Mouse (Mus musculus): ENCODE measurements at regions not wholly inside any gene's neighbourhood (a gene's known extent, or its start where the extent isn't known, plus 50 kb on each side); places are given as distances from the start of the nearest gene placed in this dataset.

DNA sequence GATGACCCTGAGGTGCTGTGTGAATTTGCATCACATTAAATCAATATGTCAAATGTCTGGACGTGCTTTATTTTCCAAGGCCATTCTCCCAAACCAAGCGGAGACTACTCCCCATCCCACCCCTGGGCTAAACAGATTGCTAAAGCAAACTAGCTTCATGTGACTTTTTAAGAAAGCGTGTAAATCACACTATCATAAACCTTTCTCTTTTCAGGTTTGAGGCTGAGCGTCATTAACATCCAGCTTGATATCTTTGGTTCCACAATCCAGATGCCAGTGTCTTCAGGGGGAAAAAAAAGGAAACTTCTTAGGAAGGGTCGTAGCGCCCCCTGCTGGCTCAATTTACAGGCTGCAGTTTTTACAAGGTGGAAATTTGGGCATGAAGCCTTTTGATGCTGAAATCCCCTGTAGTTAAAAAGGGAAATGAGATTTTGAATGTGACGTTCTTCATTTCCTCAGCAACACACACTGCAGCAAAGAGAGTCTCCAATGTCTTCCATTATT, 105.1 kb upstream of the Nt5e start:
- H3K4me1 ChIP-seq (ENCODE audit: control insufficient read depth, insufficient read depth, low read length), result peaks cover 7% of the 10 kb centered on the region; the same call in 1 of the 2 replicates
- H3K9ac ChIP-seq (ENCODE audit: low read length), result no peak overlapping the region
- DNase-seq (ENCODE audit: low spot score) (peak; percentile 91), ATAC-seq (ENCODE audit: insufficient number of reproducible peaks, low FRiP score, low TSS enrichment, low read depth) (peak; percentile 35; the same call in 1 of the 2 replicates)
- H3K4me2 ChIP-seq (ENCODE audit: low read depth, severe bottlenecking), result no peak overlapping the region
- no peaks in the 10 kb centered on the region for H3K9me3 ChIP-seq (ENCODE audit: control insufficient read depth, low read length)
- H3K27me3 ChIP-seq (ENCODE audit: control insufficient read depth, insufficient read depth, low read length), result no peaks in the 10 kb centered on the region
- H3K36me3 ChIP-seq (ENCODE audit: control insufficient read depth, insufficient read depth, low read length), result no peaks in the 10 kb centered on the region
- no peak overlapping the region for H3K27ac ChIP-seq (replicated peaks; ENCODE audit: low read depth, low read length)
- WGBS, result 4% methylated on average over 7 of the region's 7 CpGs
- no peak overlapping the region for H3K4me3 ChIP-seq (ENCODE audit: low read depth, low read length)

DNA sequence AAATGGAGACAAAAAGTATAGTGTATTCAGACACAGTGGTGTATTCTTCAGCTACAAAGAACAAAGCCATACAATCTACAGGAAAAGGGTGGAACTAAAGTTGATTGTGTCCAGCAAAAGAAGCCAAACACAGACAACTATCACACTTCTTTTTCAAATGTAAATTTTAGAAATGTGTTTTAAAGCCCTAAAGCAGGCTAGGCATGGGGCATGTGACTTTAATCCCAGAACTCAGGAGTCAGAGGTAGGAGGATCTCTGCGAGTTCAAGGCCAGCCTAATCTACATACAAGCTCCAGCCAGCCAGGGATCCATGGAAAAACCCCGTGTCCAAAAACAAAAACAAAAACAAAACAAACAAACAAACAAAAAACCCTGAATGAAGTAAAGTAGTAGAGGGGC, 89.9 kb upstream of the Nt5e start:
- H3K27me3 ChIP-seq (ENCODE audit: control insufficient read depth, insufficient read depth, low read length), result no peaks in the 10 kb centered on the region
- 72% methylated on average over 2 of the region's 2 CpGs for WGBS
- no peak overlapping the region for H3K27ac ChIP-seq (replicated peaks; ENCODE audit: low read depth, low read length)
- H3K9ac ChIP-seq (ENCODE audit: low read length), result no peak overlapping the region
- no peaks in the 10 kb centered on the region for H3K4me1 ChIP-seq (ENCODE audit: control insufficient read depth, insufficient read depth, low read length)
- no peaks in the 10 kb centered on the region for H3K36me3 ChIP-seq (ENCODE audit: control insufficient read depth, insufficient read depth, low read length)
- no peak overlapping the region for H3K4me3 ChIP-seq (ENCODE audit: low read depth, low read length)
- ATAC-seq (ENCODE audit: insufficient number of reproducible peaks, low FRiP score, low TSS enrichment, low read depth) (no peak), DNase-seq (ENCODE audit: low spot score) (no peak)
- no peak overlapping the region for H3K4me2 ChIP-seq (ENCODE audit: low read depth, severe bottlenecking)
- no peaks in the 10 kb centered on the region for H3K9me3 ChIP-seq (ENCODE audit: control insufficient read depth, low read length)

DNA sequence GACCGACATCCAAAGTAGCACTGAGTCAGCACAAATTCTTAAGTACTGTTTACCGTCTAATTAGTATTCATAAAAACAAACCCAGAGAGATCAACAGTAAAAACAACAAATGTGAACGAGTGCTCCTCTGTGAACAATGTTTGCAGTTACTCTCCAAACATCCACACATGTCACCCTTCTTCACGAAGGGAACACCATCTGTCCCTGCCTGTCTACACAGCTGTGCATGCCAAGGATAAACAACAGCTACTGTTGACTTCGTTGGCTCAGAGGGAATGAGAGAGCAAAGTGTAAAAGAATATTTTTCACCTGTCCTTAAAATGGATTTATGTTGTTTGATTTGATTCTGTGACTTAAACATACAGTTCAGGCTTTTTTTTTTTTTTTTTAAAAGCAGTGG, 88.7 kb upstream of the Nt5e start:
- Histone ChIP-seq H3K4me1 (ENCODE audit: control insufficient read depth, insufficient read depth, low read length) (no peaks in the 10 kb centered on the region), H3K27ac (replicated peaks; ENCODE audit: low read depth, low read length) (no peak overlapping the region)
- WGBS, result 77% methylated on average over 5 of the region's 5 CpGs

DNA sequence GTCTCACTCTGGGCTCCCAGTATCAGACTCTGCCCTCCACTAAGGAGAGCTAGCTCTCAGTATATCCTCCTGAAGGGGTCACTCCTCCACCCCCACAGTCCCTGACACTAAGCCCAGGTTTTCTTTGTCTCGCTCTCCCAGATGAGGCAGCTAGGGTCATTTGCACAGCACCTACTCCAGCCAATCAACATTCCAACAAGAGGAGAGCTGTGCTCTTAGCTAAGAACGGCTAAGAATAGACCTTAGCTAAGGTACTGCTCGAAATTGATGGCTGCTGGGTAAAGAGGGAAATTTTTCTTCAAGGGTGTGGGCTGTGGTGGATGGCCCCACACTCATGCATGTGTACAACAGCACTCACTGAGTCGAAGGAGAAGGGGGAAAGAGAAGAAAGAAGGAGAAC, 86.3 kb upstream of the Nt5e start:
- Histone ChIP-seq H3K27ac (replicated peaks; ENCODE audit: low read depth, low read length) (no peak overlapping the region), H3K4me2 (ENCODE audit: low read depth, severe bottlenecking) (peak overlapping the region; percentile 68; the same call in 1 of the 2 replicates), H3K9me3 (ENCODE audit: control insufficient read depth, low read length) (no peaks in the 10 kb centered on the region), H3K4me3 (ENCODE audit: low read depth, low read length) (no peak overlapping the region; the same call in 1 of the 2 replicates), H3K9ac (ENCODE audit: low read length) (peak overlapping the region; percentile 58), H3K4me1 (ENCODE audit: control insufficient read depth, insufficient read depth, low read length) (no peaks in the 10 kb centered on the region), H3K27me3 (ENCODE audit: control insufficient read depth, insufficient read depth, low read length) (no peaks in the 10 kb centered on the region), H3K36me3 (ENCODE audit: control insufficient read depth, insufficient read depth, low read length) (no peaks in the 10 kb centered on the region)
- ATAC-seq (ENCODE audit: insufficient number of reproducible peaks, low FRiP score, low TSS enrichment, low read depth) (0 out of 2 replicates have a peak, but pooled peaks have one; percentile 22), DNase-seq (ENCODE audit: low spot score) (no peak)
- 17% methylated on average over 4 of the region's 4 CpGs for WGBS

More for the DNA sequence above, 88.7 kb upstream of the Nt5e start:
- ATAC-seq (ENCODE audit: insufficient number of reproducible peaks, low FRiP score, low TSS enrichment, low read depth) (no peak), DNase-seq (ENCODE audit: low spot score) (no peak)
- H3K9me3 ChIP-seq (ENCODE audit: control insufficient read depth, low read length), result no peaks in the 10 kb centered on the region
- no peaks in the 10 kb centered on the region for H3K27me3 ChIP-seq (ENCODE audit: control insufficient read depth, insufficient read depth, low read length)
- H3K4me3 ChIP-seq (ENCODE audit: low read depth, low read length), result no peak overlapping the region
- H3K4me2 ChIP-seq (ENCODE audit: low read depth, severe bottlenecking), result no peak overlapping the region
- H3K36me3 ChIP-seq (ENCODE audit: control insufficient read depth, insufficient read depth, low read length), result no peaks in the 10 kb centered on the region
- H3K9ac ChIP-seq (ENCODE audit: low read length), result no peak overlapping the region

DNA sequence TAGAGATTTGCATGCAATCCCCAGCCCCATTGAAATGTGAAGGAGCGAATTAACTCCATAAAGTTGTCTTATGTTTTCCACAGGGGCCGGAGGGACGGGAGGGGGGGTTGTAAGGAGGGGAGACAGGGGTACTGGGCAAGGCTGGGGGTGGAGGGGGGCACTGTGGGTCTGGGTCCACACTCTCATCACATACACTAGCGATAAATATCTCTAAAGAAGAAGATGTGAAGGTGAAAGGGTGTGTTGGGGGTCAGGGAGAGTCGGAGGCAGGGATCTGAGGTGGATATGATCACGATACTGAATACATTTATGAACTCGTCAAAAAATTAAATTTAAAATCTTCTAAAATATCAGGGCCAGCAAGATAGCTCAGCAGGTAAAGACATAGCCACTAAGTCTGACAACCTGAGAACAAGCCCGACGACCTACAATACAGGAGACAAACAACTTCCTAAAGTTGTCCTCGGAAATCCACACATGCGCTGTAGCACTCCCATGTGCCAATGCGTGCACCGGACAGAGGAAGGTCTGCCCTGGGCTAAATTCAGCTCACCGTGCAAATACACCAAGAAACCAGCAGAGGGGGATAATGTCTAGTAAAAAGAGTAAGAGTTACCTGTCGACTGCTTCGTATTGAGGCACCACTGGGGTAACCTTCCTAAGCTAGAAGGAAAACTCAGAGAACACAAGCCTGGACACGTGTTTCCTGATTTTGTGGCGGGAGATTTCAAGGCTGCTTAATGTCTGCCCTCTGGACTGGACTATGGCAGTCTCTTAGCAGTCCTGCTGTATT, 85.6 kb upstream of the Nt5e start:
- DNase-seq (ENCODE audit: low spot score) (peak; percentile 88), ATAC-seq (ENCODE audit: insufficient number of reproducible peaks, low FRiP score, low TSS enrichment, low read depth) (peak; percentile 91)
- Histone ChIP-seq H3K4me3 (ENCODE audit: low read depth, low read length) (peak overlapping the region; percentile 28), H3K9me3 (ENCODE audit: control insufficient read depth, low read length) (no peaks in the 10 kb centered on the region), H3K36me3 (ENCODE audit: control insufficient read depth, insufficient read depth, low read length) (no peaks in the 10 kb centered on the region), H3K4me1 (ENCODE audit: control insufficient read depth, insufficient read depth, low read length) (no peaks in the 10 kb centered on the region), H3K27ac (replicated peaks; ENCODE audit: low read depth, low read length) (no peak overlapping the region), H3K4me2 (ENCODE audit: low read depth, severe bottlenecking) (peak overlapping the region; percentile 68), H3K9ac (ENCODE audit: low read length) (peak overlapping the region; percentile 58), H3K27me3 (ENCODE audit: control insufficient read depth, insufficient read depth, low read length) (no peaks in the 10 kb centered on the region)
- 9% methylated on average over 18 of the region's 18 CpGs for WGBS

DNA sequence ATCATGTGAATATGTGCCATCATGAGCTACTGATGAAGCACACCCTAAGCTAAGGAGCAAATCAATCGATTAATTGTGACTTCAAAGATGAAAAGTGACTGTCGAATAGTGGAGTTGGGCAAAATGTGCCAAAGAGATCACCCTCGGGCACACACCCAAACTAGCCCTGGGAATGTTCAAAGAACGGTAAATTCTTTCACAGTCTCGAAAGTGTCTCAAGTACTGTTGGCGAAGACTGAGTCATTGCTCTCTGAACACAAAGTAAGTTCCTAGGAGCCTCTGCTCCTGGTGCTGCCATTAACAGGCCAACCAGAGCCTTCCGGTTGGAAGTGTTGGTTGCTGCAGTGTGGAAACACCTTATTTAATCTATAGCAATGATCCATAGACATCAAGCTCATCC, 84.5 kb upstream of the Nt5e start:
- no peak overlapping the region for H3K4me2 ChIP-seq (ENCODE audit: low read depth, severe bottlenecking)
- H3K9ac ChIP-seq (ENCODE audit: low read length), result no peak overlapping the region
- no peaks in the 10 kb centered on the region for H3K27me3 ChIP-seq (ENCODE audit: control insufficient read depth, insufficient read depth, low read length)
- H3K36me3 ChIP-seq (ENCODE audit: control insufficient read depth, insufficient read depth, low read length), result no peaks in the 10 kb centered on the region
- H3K27ac ChIP-seq (replicated peaks; ENCODE audit: low read depth, low read length), result no peak overlapping the region
- no peak overlapping the region for H3K4me3 ChIP-seq (ENCODE audit: low read depth, low read length)
- DNase-seq (ENCODE audit: low spot score) (no peak), ATAC-seq (ENCODE audit: insufficient number of reproducible peaks, low FRiP score, low TSS enrichment, low read depth) (no peak)
- no peaks in the 10 kb centered on the region for H3K4me1 ChIP-seq (ENCODE audit: control insufficient read depth, insufficient read depth, low read length)
- no peaks in the 10 kb centered on the region for H3K9me3 ChIP-seq (ENCODE audit: control insufficient read depth, low read length)
- WGBS, result 87% methylated on average over 7 of the region's 7 CpGs

DNA sequence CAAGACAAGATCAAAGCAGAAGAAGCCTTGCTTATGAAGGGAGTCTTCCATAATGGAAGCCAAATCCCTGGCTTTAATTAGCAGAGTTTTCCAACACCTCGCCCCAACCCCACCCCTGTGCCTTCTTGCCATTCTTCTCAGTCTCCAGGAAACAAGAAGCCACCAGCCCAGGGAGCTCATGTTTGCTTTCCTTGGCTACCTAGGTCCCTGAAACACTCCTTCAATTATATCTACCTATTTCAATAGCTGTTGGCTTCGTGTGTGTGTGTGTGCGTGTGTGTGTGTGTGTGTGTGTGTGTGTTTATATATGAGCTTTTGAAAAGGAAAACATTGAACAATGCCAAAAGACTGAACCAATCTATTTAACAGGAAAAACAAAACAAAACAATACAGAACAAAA, 82.5 kb upstream of the Nt5e start:
- no peak for ATAC-seq (ENCODE audit: insufficient number of reproducible peaks, low FRiP score, low TSS enrichment, low read depth)
- Histone ChIP-seq H3K4me2 (ENCODE audit: low read depth, severe bottlenecking) (no peak overlapping the region), H3K27ac (replicated peaks; ENCODE audit: low read depth, low read length) (no peak overlapping the region), H3K9me3 (ENCODE audit: control insufficient read depth, low read length) (no peaks in the 10 kb centered on the region), H3K9ac (ENCODE audit: low read length) (no peak overlapping the region), H3K4me3 (ENCODE audit: low read depth, low read length) (no peak overlapping the region), H3K36me3 (ENCODE audit: control insufficient read depth, insufficient read depth, low read length) (no peaks in the 10 kb centered on the region), H3K4me1 (ENCODE audit: control insufficient read depth, insufficient read depth, low read length) (no peaks in the 10 kb centered on the region), H3K27me3 (ENCODE audit: control insufficient read depth, insufficient read depth, low read length) (no peaks in the 10 kb centered on the region)
- DNase-seq (ENCODE audit: low spot score), result no peak
- WGBS, result 76% methylated on average over 3 of the region's 3 CpGs

DNA sequence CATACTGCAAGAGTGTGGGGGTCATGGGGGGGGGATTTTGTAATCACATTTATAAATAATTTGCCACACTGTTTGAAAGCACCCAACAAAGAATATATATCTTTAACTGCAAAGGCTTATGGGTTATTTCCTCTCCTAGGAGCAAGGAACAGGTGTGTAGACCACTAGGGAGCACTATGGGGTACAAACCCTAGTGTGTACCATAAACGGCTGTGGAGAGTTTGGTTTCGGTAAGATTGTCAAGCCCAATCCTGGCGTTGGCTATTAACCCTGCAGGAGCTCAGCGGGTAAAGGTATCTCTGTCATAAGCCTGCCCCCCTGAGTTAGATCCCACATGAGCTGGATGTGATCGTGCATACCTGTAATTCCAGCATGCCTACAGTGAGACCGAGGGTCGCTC, 71.0 kb upstream of the Nt5e start:
- Histone ChIP-seq H3K4me2 (ENCODE audit: low read depth, severe bottlenecking) (no peak overlapping the region), H3K9me3 (ENCODE audit: control insufficient read depth, low read length) (no peaks in the 10 kb centered on the region), H3K36me3 (ENCODE audit: control insufficient read depth, insufficient read depth, low read length) (no peaks in the 10 kb centered on the region), H3K9ac (ENCODE audit: low read length) (no peak overlapping the region), H3K4me1 (ENCODE audit: control insufficient read depth, insufficient read depth, low read length) (no peaks in the 10 kb centered on the region), H3K27ac (replicated peaks; ENCODE audit: low read depth, low read length) (no peak overlapping the region), H3K27me3 (ENCODE audit: control insufficient read depth, insufficient read depth, low read length) (no peaks in the 10 kb centered on the region), H3K4me3 (ENCODE audit: low read depth, low read length) (no peak overlapping the region)
- WGBS, result 78% methylated on average over 7 of the region's 7 CpGs
- ATAC-seq (ENCODE audit: insufficient number of reproducible peaks, low FRiP score, low TSS enrichment, low read depth) (no peak), DNase-seq (ENCODE audit: low spot score) (no peak)

All from limb, embryonic 11.5 days (tissue).